Mouse (Mus musculus) CH12.LX (cell line): ENCODE results near the gene Entpd5.

Experiments
- CTCF ChIP-seq, 2 experiments: IDR thresholded peaks in 1 of 2; conservative IDR thresholded peaks in 1 of 2; 2 replicates each; pipeline ENCODE4 v1.5.1; 2011 to 2012; ENCODE audit warnings: low read depth in 2 of 2, low read length in 2 of 2, improper control_type of control experiment in 1 of 2, inconsistent platforms in 1 of 2, mild to moderate bottlenecking in 1 of 2, moderate library complexity in 1 of 2
- E2F4 ChIP-seq: IDR thresholded peaks from 2 replicates; pipeline ENCODE4 v1.6.1; 2011; ENCODE audit warnings: low read depth, low read length, improper control_type of control experiment; ENCODE audit not compliant: insufficient replicate concordance
- EP300 ChIP-seq: IDR thresholded peaks from 2 replicates; pipeline ENCODE4 v1.6.1; 2011; ENCODE audit warnings: low read length, improper control_type of control experiment
- NRF1 ChIP-seq: IDR thresholded peaks from 2 replicates; pipeline ENCODE4 v1.6.1; 2014; ENCODE audit warnings: low read depth, mild to moderate bottlenecking, inconsistent platforms, low read length, improper control_type of control experiment, moderate library complexity
- POLR2A ChIP-seq: IDR thresholded peaks from 2 replicates; pipeline ENCODE4 v1.6.1; 2011; ENCODE audit warnings: low read depth, mild to moderate bottlenecking, improper control_type of control experiment, low read length
- SIN3A ChIP-seq: IDR thresholded peaks from 2 replicates; pipeline ENCODE4 v1.6.1; 2012; ENCODE audit warnings: low read length, improper control_type of control experiment, inconsistent platforms
- TBP ChIP-seq: conservative IDR thresholded peaks from 2 replicates; pipeline ENCODE4 v1.6.1; 2011; ENCODE audit warnings: low read depth, low read length, improper control_type of control experiment
- TCF12 ChIP-seq: IDR thresholded peaks from 2 replicates; pipeline ENCODE4 v1.6.1; 2014; ENCODE audit warnings: low read depth, mild to moderate bottlenecking, inconsistent platforms, low read length, improper control_type of control experiment
- USF1 ChIP-seq: IDR thresholded peaks from 2 replicates; pipeline ENCODE4 v1.6.1; 2014; ENCODE audit warnings: low read depth, mild to moderate bottlenecking, inconsistent platforms, low read length, improper control_type of control experiment

DNA sequence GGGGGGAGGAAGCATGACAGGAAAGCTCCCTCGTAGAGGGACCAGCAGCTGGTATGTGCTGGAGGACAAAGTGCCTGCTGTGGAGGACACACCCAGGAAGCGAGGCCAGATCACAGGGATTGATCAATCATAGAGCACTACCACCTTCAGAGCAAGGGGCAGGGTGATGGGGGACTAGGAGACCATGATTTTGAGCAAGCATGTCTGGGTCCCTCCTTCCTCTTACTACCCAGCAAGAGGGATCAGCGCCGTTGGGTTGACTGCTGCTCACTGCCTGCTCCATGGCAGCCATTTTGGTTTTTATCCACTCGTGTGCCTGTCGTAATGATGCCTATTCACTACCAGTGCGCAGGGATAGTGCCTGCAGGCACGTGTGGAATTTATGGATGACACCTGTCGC lies 44.5 kb downstream of the Entpd5 start:
- TF ChIP-seq CTCF (conservative IDR thresholded peaks at IDR 0.05 in 1 of 2, IDR thresholded peaks at IDR 0.05 in 1 of 2; ENCODE audit: low read depth in 2 of 2, low read length in 2 of 2), result no peak
- no peak for TF ChIP-seq USF1
- no peak for TF ChIP-seq SIN3A
- TF ChIP-seq E2F4, result no peak
- no peak for TF ChIP-seq TBP
- TF ChIP-seq NRF1, result no peak
- TF ChIP-seq POLR2A, result no peak
- no peak for TF ChIP-seq EP300
- no peak for TF ChIP-seq TCF12
